Mouse (Mus musculus) frontal cortex, postnatal 10 days (tissue): Measurements from ENCODE around the gene Cd47.
"Not testable (repeated sequence)": the region's sequence is repeated elsewhere in the genome, so short reads cannot be mapped to it uniquely, and the experiment has no call there.

Source experiments
- DNase-seq, 2 experiments: peaks; one replicate each; pipeline ENCODE4 v3.0.0; 2022; ENCODE audit warnings: low spot score in 2 of 2, mixed read lengths in 1 of 2

Cd47 gene

GRCm38 (mm10) chr16:49787714-49788113 is 12.6 kb upstream of the Cd47 start:
- DNase-seq = no peak

DNA sequence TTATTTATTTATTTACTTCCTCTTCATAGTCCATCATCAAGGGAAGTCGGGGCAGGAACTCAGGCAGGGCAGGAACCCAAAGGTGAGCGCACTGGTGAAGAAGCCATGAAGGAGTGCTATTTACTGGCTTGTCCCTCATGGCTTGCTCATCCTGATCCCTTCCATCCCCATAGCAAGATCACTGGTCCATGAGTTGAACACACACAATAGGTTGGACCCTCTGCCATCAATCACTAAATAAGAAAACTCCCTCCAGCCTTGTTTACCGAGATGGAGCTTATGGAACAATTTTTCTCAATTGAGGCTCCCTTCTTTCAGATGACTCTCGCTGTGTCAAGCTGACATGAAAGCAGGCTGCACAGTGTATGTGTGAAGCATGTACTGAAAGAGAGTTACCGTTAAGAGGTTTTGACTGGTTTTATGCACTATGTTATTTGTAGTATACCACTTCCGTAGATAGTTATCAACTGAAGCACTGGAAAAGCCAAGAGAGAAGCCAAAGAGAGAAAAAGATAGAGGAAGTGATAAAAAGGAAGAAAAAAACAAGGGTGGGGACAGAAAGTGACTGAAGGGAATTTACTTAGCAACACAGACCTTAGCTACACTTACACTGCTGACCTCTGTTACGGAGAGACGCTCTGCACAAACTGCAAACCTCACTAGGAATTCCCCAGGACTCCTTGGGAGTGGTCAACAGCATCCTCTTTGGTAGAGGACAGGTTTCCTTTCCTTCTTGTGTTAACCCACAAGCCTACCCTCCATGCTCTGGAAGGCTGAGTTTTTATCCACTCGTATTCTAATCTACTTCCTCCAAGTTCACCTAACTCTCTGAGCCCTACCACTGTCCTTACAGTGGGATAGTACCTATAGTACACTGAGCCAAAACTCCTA is 9.5 kb upstream of the Cd47 start:
- no peak for DNase-seq

- no peak for DNase-seq
These were observed 7.9 kb upstream of the Cd47 start for GRCm38 (mm10) chr16:49792446-49792878.

DNA sequence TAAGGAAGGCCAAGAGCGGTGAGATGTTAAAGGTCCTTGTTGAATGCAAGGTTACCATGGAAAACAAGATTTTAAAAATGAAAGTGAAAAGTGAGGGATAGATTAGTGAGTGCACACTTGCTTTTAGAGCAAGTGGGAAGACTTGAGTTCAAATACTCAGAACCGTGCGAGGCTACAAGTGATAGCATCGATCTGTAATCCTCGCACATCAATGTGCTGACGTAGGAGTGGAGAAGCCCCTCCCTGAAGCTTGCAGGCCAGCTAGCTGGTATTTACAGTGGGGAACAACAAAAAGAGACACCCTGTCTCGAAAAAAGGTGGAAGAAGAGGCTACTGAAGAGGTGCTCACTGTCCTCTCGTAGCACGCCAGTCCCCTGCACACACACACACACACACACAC is 6.7 kb upstream of the Cd47 start:
- no peak for DNase-seq

- DNase-seq = no peak
These were observed 4.1 kb upstream of the Cd47 start for GRCm38 (mm10) chr16:49796271-49796670.

- DNase-seq = no peak
These were observed 3.4 kb upstream of the Cd47 start for GRCm38 (mm10) chr16:49796954-49797353.

DNA sequence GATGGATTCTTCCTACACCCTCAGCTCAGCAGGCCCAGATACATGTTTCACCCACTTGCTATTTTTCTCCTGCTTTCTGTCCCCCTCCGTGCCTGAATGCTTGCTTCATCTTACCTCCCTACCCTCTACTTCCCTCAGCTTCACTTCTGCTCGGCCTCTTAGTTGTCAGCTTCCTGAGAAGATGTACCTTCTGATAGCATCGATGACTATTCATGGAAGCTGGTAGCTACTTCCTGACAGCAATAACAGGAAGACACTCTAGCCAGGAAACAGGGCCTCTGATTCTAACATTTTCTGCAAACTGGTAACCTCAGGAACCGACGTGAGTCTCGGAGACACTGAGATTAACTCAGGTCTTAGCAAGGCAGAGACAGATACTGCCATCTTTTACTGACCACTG is 1.5 kb upstream of the Cd47 start:
- no peak for DNase-seq

- no peak for DNase-seq
These were observed 663 bp downstream of the Cd47 start for GRCm38 (mm10) chr16:49800996-49801395.

- no peak for DNase-seq
These were observed 1.1 kb downstream of the Cd47 start for GRCm38 (mm10) chr16:49801399-49801798.

DNA sequence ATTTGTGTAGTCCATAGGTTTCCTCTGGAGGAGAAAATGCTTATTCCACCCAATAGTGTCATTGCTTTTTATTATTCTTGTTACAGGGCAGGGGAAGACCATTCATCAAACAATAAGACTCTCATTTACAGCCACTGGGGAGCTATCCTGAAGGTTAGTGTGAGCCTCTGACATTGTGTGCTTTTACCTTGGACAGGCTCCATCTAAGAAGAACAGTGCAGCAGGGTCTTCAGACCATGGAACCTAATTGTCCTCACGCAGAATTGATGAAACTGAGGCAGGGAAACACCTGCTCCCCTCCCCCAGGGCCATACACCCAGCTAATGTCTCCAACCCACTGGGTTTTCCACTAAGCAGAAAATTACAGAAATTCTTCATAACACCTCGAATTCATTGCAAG is 2.7 kb downstream of the Cd47 start:
- DNase-seq = no peak

DNA sequence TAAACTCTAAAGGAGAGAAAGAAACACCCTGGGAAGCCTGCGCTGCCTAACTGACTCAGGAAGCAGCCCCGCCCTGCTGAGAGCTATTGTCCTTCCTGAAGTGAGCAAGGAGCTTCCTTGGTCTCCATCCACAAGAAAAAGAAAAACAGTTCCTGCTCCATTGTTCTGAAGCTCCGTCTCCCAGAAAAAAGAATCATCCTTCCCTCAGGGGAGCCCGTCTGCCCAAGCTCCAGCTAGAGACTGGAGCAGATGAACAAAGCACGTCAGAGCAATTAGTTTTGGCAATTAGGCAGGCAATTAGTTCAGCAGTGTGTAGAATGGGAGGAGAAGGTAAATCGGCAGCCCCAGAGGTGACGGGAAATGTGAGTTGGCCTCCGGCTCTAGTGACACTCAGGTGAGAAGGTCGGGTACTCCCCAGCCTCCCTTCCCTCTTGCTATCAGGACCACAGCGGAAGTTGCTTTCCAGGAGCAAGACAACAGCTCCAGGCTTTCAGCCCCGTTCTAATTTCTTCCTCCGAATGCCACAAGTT is 3.7 kb downstream of the Cd47 start:
- no peak for DNase-seq

- DNase-seq = no peak
These were observed 6.6 kb downstream of the Cd47 start for GRCm38 (mm10) chr16:49806920-49807319.

GRCm38 (mm10) chr16:49807419-49807841 is 7.1 kb downstream of the Cd47 start:
- DNase-seq = no peak

DNA sequence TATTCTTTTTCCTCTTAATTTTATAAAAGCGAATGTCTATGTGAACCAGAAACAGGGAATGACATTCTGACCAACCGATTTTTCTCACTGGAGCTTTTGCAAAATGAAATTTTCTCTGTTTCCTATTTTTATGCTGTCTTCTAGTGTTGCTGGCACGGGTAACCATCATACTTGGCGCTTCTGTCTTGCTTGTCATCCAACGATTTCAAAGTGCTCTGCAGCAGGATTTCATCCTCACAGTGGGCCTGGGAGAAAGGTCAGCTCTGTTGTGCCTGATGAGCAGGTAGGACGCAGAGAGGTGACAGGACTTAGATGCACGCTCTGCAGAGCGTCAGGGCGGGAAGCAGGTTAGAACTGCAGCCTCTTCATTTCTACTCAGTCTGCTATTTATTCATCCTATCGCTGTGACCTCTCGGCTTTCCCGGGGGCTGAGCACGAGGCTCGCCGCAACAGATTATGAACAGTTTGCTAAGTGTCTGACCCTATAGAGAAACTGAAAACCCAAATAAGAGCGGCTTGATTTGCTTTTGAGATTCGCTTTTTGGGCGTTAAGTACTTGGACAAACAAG is 7.6 kb downstream of the Cd47 start:
- no peak for DNase-seq

DNA sequence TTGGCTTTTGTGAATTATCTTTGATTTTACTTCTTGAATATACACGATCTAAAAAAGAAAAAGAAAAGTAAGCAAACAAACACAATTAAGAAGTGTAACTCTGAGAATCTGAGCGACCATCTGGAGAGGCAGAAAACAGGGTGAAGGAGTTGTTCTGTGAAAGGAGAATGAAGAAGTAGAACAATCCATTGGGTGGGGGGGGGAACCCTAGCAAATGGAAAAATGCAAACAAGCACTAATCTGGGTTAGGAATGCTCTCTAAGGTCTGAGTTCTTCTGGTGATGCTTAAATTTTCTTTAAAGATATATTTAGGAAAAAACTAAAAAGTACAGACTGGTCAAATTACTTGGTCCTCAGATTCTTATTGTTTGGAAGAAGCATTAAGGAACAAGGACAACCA is 11.6 kb downstream of the Cd47 start:
- DNase-seq = no peak

DNA sequence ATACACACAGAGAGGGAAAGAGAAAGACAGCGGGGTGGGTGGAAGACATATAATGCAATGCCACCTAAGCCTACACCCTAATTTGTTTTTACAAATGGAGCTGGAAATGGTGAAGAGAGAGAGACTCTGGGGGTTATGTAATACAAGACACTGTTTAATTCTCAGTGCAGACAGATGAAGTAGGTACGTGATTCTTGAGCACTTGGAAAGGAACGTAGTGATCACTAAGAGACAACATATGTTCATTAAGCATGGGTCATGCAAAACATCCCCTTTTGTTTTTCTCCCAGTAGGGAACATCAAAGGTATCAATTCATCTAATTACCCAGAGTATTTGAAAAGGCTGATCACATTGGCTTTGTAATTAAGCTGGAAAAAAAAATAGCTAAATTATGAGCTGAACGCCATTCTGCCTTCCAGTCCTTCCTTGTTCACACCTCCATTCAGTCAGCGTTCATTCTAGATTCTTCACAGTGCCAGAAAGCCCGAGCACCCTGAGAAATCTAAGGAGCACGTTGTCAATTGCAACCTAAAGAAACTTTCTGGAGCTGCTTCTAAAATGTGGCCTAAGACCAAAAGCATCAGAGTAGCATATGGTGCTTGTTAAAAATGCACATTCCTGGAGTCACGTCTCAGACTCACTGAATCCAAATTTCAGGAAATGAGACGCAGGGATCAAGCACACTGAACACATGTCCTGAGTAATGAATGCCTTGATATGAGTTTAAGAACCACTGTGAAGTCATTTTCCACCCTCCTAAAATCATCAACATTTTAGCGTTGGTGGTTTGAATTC is 12.7 kb downstream of the Cd47 start:
- DNase-seq = no peak

DNA sequence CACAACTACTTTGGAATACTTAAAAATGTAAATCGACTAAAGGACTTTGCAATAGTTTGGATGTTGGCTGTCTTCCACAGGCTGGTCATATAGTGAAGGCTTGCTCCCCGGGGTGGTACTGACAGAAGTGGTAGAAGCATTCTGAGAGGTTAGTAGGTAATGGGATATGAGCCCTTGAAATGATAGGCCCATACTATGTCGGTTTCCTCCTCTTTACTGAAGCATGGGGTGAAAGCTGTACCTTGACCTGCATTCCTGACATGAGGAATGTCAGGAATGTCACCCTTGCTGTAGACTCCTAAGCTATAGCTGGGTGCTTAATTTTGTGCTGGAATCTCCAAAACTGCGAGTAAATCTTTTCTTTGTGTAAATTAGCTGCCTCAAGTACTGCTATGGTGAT is 14.1 kb downstream of the Cd47 start:
- no peak for DNase-seq

DNA sequence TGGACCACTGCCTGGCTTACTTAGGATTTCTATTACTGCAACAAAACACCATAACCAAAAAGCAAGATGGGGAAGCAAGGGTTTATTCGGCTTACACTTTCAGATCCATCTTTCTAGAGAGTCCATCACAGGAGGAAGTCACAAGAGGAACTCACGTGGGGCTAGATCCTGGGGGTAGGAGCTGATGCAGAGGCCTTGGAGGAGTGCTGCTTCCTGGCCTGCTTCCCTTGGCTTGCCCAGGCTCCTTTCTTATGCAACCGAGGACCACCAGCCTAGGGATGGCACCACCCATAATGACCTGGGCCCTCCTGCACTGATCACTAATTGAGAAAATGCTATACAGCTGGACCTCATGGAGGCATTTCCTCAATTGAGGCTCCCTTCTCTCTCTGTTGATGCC is 16.6 kb downstream of the Cd47 start:
- no peak for DNase-seq

DNA sequence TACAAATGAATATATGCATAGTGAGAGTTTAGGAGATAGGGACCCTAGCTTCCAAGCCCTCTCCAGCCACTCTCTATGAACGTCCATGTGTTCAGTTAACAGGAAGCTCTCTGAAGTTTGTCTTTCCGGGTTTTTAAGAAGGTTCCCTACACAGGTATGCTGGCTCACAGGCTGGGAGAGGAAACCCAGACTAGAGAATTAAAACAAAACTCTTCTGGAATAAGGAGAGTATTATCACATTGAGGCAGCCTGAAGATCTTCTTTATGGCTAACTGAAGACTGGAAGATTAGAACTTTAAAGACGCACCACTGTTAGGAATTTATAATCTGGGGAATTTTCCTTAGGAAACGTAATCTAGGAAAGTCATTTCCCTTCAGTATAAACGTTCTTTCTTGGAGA is 17.8 kb downstream of the Cd47 start:
- DNase-seq = no peak

- no peak for DNase-seq
These were observed 18.3 kb downstream of the Cd47 start for GRCm38 (mm10) chr16:49818627-49819026.

DNA sequence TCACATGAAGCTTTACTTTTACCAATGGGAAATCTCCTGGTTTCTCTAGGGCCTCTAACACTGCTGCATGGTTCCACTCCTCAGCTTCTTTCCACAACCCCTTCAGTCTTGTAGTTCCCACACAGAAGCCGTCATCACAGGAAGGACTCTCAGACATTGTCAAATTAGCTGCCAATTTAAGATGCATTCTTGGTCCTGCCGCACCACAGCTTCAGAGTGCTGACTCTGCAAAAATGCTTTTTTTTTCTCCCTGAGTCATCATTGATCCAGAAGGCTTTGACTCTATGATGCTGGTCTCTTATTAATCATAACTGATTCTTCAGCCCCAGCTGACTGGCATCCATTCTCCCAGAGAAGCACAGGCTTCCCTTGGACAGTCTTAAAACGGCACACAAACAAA is 19.2 kb downstream of the Cd47 start:
- no peak for DNase-seq

- not testable (repeated sequence) for DNase-seq
These were observed 30.6 kb downstream of the Cd47 start for GRCm38 (mm10) chr16:49830911-49831310.
